Mouse (Mus musculus) cerebellum, adult 18-20 months (tissue): ENCODE measurements around the gene Bysl.
A peak's percentile ranks its signal among the peaks of the same experiment; 100 is the strongest.

Experiments used
- DNase-seq, 2 experiments: peaks; one replicate each; pipeline ENCODE4 v3.0.0; 2021

Bysl gene

DNA sequence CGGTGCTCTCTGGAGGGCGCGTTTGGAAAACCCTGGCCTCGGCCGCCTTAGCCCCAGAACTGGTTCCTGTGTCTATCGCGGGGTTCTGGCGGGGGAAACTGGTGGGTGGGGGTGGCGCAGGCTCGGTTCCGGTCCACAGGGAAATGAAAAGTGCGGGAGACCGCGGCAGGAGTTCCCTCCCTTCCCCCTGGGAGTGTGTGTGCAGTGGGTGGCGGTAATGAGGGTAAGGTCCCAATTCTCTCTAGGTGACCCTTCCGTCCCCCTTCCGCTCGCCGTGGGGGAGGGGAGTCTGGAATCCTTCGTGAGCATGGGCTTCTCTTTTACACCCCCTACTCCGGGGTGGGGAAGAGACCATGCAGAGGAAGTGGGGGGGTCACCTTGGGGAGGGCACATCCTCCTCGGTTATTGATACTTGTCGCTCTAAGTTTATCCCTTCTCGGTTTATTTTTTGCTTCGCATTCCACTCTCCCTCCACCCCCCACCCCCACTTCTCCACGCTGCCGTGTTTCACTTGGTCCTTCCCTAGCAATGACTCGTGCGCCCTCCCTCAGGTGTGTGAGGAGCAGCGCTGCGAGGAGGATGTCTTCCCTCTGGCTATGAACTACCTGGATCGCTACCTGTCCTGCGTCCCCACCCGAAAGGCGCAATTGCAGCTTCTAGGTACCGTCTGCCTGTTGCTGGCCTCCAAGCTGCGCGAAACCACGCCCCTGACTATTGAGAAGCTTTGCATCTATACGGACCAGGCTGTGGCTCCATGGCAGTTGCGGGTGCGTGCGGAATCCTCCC, 16.9 kb downstream of the Bysl start:
- DNase-seq, result peak; percentile 34 to 37

DNA sequence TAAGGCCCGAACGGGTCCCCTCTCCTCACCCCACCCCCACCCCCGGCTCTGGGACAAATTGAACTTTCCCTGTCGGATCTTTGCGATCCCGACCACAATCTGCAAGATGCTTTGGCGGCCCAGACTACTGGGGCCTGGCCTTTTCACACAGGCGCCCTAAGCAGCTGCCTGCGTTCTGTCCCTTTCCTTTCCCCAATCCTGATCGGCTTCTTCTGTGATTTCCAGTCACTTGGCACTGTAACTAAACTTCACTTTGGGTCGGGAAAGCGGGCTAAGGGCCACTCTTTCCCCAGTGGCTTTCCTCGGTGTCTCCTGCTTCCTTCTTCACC, 17.5 kb downstream of the Bysl start:
- DNase-seq, result no peak

GRCm38 (mm10) chr17:47593215-47593853, 18.0 kb downstream of the Bysl start:
- peak; percentile 95 to 97 for DNase-seq

DNA sequence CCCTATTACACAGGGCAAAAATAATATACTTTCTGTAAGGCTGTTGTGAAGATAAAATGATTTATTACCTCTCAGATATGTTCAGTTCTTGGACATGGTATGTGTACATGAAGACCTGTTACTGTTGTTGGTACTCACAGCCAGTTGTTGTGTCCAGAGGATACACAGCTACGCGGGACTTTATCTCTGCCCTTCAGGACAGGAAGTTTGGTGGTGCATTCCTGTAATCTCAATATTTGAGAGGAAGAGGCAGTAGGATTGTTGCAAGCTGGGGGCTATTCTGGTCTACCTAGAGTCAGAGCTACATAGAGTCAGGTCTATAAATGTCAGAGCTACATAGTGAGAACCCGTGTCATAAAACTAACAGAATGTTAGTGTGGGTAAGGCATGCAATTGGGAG, 20.2 kb downstream of the Bysl start:
- no peak for DNase-seq

DNA sequence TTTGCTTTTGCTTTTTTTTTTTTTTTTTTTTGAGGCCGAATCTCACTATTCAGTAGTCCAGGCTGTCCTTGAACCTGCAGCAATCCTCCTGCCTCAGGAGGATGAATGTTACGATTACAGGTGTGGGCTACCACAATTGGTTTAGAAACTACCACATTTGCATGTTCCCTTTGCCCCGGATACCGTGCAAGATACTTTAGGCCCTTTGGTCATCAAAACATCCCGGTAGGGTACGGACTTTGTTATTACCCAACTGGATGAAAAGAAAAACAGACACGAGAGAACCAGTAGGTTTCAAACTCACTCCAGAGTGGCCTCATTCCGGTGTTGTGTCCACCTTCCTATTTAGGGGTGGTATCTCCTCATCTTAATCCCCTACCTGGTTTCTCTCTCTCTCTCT, 22.8 kb downstream of the Bysl start:
- no peak for DNase-seq

DNA sequence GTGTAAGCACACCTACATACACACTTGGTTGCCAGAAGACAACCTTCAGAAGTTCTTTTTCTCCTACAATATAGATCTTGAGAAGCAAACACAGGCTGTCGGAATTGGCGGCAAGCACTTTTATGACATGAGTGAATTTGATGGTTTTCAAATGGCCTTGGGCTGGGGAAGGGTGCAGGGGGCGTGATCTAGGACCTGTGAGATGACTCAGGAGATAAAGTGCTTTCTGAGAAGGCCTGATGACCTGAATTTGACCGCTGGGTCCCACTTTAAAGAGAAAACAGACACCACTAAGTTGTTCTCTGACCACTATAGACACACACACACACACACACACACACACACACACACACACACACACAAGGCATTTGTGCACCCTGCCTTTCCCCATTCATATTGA, 30.3 kb downstream of the Bysl start:
- DNase-seq, result no peak

DNA sequence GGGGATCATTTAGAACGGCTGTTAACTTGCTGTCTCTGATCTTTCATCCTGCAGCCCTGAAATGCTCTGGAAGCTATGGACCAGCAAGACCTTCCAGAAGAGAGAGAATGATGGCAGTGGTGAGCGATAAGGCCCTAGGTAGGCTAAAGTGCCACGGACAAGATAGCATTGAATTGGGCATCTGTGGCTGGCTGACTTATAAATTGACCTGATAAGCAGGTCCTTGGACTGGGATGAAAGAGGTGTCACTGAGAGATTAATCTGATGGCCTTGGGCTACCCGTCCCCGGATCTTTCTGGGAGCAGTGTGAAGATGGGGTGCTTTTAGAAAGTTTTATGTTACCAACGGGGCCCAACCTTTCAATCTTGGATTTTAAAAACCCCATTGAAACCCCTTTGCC, 32.6 kb downstream of the Bysl start:
- no peak for DNase-seq

GRCm38 (mm10) chr17:47574830-47575229, 36.5 kb downstream of the Bysl start:
- no peak for DNase-seq

- no peak for DNase-seq
Observed at GRCm38 (mm10) chr17:47574028-47574427, 37.3 kb downstream of the Bysl start.

DNA sequence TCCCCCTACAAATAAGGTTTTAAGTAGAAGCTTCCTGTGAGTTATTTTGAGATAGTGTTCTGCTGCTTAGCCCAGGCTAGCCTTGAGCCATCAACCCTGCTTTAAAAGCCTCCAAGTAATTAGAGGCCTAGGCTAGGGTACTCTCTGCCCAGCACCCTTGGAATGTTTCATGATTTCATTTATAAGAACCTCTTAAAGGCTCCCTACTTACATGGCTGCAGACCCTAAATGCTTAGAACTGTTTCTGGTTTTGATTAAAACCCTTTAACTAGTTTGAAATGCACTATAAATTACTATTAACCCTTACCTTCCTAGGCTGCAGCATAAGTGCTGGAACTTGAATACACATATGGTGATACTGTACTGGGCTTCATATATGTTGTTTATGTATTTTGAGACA, 38.9 kb downstream of the Bysl start:
- no peak for DNase-seq

GRCm38 (mm10) chr17:47571621-47572020, 39.7 kb downstream of the Bysl start:
- DNase-seq, result no peak

GRCm38 (mm10) chr17:47568951-47569527, 42.3 kb downstream of the Bysl start:
- DNase-seq, result no peak

DNA sequence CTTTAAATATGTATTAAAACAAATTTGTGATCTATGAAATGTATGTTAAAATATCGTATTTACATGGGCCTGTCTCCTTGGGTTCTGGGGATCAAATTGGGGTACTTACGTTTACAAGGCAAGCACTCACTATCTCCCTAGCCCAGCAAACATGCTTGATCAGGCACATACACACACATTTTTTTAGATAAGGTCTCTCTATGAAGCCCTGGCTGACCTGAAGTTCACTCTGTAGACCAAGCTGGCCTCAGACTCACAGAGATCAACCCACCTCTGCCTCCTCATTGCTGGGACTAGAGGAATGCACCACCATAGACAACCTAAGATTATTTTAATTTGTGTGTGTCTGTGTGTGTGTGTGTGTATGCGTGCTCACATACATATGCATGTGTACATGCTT, 42.9 kb downstream of the Bysl start:
- no peak for DNase-seq

- no peak for DNase-seq
Observed at GRCm38 (mm10) chr17:47567271-47567670, 44.0 kb downstream of the Bysl start.

DNA sequence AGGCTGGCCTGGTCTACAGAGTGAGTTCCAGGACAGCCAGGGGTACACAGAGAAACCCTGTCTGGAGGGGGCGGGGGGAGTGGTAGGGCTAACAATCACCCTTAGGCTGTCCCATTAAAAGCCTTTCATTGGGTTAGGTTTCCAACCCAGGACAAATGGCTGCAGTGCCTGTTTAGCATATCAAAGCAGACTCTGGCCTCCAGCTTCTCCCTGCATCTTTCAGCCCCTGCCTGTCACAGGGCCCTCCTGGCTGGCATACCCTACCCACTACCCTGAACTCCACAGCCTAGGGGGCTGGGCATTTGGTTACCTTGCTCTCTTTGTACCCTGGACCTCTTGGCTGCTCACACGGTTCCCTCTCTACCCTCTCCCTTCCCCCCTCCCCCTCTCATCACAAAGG, 45.2 kb downstream of the Bysl start:
- DNase-seq, result no peak

DNA sequence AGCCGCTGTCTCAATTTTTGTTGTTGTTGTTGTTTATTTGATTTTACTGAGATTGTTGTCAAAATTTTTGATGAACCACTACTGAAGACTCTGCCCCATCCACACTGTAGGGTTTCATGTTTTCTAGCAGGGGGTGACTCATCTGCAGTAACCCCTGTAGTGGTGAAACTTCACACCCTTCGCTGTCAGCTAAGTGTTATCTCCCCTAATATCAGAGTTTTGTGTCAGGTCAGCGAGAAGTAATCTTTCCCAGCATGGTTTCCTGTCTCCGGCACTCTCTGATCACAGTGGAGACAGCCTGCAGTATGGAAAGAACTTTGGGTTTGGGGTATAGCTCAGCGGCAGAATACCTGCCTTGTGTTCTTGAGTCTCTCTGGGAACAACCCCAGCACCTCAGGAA, 46.7 kb downstream of the Bysl start:
- no peak for DNase-seq

DNA sequence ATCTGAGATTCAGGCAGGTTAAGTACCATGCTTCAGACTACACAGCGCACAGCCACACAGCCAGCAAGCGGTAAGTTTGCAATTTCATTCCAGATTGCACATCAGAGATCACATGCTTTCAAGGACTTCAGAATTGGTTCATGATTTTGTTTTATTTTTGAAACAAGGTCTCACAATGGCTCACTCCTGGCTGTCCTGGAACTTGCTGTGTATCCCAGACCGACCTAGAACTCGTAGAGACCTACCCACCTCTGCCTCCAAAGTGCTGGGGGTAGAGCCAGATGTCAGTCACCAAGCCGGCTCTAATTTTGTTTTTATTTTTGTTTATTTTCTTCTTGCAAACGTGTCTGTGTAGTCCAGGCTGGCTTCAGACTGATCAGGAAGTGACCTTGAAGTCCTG, 48.4 kb downstream of the Bysl start:
- DNase-seq, result no peak

- no peak for DNase-seq
Observed at GRCm38 (mm10) chr17:47559726-47560125, 51.6 kb downstream of the Bysl start.

DNA sequence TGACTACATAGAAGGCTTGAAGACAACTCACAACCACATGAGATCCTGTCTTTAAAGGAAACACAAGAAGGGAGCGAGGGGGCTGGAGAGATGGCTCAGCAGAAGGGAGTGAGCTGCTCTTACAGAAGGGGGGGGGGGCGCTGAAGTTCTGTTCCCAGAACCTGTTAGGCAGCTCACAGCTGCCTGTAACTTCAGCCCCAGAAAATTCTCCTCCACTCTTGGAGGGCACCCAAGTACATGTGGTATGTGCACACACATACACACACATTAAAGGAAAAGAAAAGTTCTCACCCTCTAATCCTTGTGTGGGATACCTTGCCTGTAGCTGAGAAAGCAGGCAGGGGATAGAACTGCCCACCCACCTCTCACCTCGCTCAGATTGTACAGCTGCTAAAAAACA, 54.1 kb downstream of the Bysl start:
- no peak for DNase-seq

- no peak for DNase-seq
Observed at GRCm38 (mm10) chr17:47554621-47555020, 56.7 kb downstream of the Bysl start.

GRCm38 (mm10) chr17:47552994-47553393, 58.3 kb downstream of the Bysl start:
- no peak for DNase-seq

GRCm38 (mm10) chr17:47551049-47551448, 60.2 kb downstream of the Bysl start:
- no peak for DNase-seq
